Mouse (Mus musculus): ENCODE measurements at regions not wholly inside any gene's neighbourhood (a gene's known extent, or its start where the extent isn't known, plus 50 kb on each side); places are given as distances from the start of the nearest gene placed in this dataset.

GRCm38 (mm10) chr10:97397896-97398295, 81.5 kb upstream of the Dcn start:
- no peak overlapping the region for H3K27ac ChIP-seq
- H3K4me1 ChIP-seq (replicated peaks; ENCODE audit: control insufficient read depth in 2 of 2, insufficient read depth in 2 of 2, low read length in 1 of 2) = no peaks in the 10 kb centered on the region
- H3K4me3 ChIP-seq (ENCODE audit: insufficient read depth in 1 of 2, low read depth in 2 of 2, low read length in 2 of 2) = no peak overlapping the region
- WGBS (ENCODE audit: insufficient replicate concordance) = 34% methylated on average over 2 of the region's 2 CpGs
- H3K9ac ChIP-seq (replicated peaks) = no peak overlapping the region
- no peaks in the 10 kb centered on the region for H3K9me3 ChIP-seq (ENCODE audit: control insufficient read depth, low read length)
- no peaks in the 10 kb centered on the region for H3K36me3 ChIP-seq (replicated peaks; ENCODE audit: control insufficient read depth, insufficient read depth, low read depth)
- DNase-seq (ENCODE audit: low read depth in 3 of 3, low spot score in 3 of 3) (no peak), ATAC-seq (ENCODE audit: insufficient read depth) (no peak)
- H3K27me3 ChIP-seq (ENCODE audit: control insufficient read depth, insufficient read depth, low read length) = no peaks in the 10 kb centered on the region
- TF ChIP-seq CTCF (IDR thresholded peaks at IDR 0.05; ENCODE audit: low read depth) (no peak), EP300 (IDR thresholded peaks at IDR 0.05; ENCODE audit: low read depth) (no peak)
- no peak overlapping the region for H3K4me2 ChIP-seq (ENCODE audit: low read depth)

- no peak for ATAC-seq (ENCODE audit: insufficient read depth)
Observed at GRCm38 (mm10) chr10:97402524-97402923, 76.9 kb upstream of the Dcn start.

GRCm38 (mm10) chr10:97404076-97404787, 75.2 kb upstream of the Dcn start:
- Histone ChIP-seq H3K4me1 (replicated peaks; ENCODE audit: control insufficient read depth in 2 of 2, insufficient read depth in 2 of 2, low read length in 1 of 2) (no peaks in the 10 kb centered on the region), H3K9ac (replicated peaks) (no peak overlapping the region), H3K27me3 (ENCODE audit: control insufficient read depth, insufficient read depth, low read length) (no peaks in the 10 kb centered on the region), H3K27ac (no peak overlapping the region), H3K4me3 (ENCODE audit: insufficient read depth in 1 of 2, low read depth in 2 of 2, low read length in 2 of 2) (no peak overlapping the region), H3K9me3 (ENCODE audit: control insufficient read depth, low read length) (no peaks in the 10 kb centered on the region), H3K36me3 (replicated peaks; ENCODE audit: control insufficient read depth, insufficient read depth, low read depth) (no peaks in the 10 kb centered on the region), H3K4me2 (ENCODE audit: low read depth) (no peak overlapping the region)
- ATAC-seq (ENCODE audit: insufficient read depth) (no peak), DNase-seq (ENCODE audit: low read depth in 3 of 3, low spot score in 3 of 3) (no peak)
- 34% methylated on average over 2 of the region's 2 CpGs for WGBS (ENCODE audit: insufficient replicate concordance)
- TF ChIP-seq CTCF (IDR thresholded peaks at IDR 0.05; ENCODE audit: low read depth) (no peak), EP300 (IDR thresholded peaks at IDR 0.05; ENCODE audit: low read depth) (no peak)

More at GRCm38 (mm10) chr10:97402524-97402923, 76.9 kb upstream of the Dcn start:
- H3K27me3 ChIP-seq (ENCODE audit: control insufficient read depth, insufficient read depth, low read length) = no peaks in the 10 kb centered on the region
- no peaks in the 10 kb centered on the region for H3K4me1 ChIP-seq (replicated peaks; ENCODE audit: control insufficient read depth in 2 of 2, insufficient read depth in 2 of 2, low read length in 1 of 2)
- WGBS (ENCODE audit: insufficient replicate concordance) = 51% methylated on average over 2 of the region's 2 CpGs
- TF ChIP-seq EP300 (IDR thresholded peaks at IDR 0.05; ENCODE audit: low read depth) (no peak), CTCF (IDR thresholded peaks at IDR 0.05; ENCODE audit: low read depth) (no peak)
- H3K9ac ChIP-seq (replicated peaks) = no peak overlapping the region
- no peak overlapping the region for H3K27ac ChIP-seq
- H3K4me2 ChIP-seq (ENCODE audit: low read depth) = no peak overlapping the region
- H3K4me3 ChIP-seq (ENCODE audit: insufficient read depth in 1 of 2, low read depth in 2 of 2, low read length in 2 of 2) = no peak overlapping the region
- no peaks in the 10 kb centered on the region for H3K9me3 ChIP-seq (ENCODE audit: control insufficient read depth, low read length)
- DNase-seq (ENCODE audit: low read depth in 3 of 3, low spot score in 3 of 3) = no peak
- H3K36me3 ChIP-seq (replicated peaks; ENCODE audit: control insufficient read depth, insufficient read depth, low read depth) = no peaks in the 10 kb centered on the region

- H3K36me3 ChIP-seq (replicated peaks; ENCODE audit: control insufficient read depth, insufficient read depth, low read depth) = no peaks in the 10 kb centered on the region
- ATAC-seq (ENCODE audit: insufficient read depth) (no peak), DNase-seq (ENCODE audit: low read depth in 3 of 3, low spot score in 3 of 3) (no peak)
- H3K4me2 ChIP-seq (ENCODE audit: low read depth) = no peak overlapping the region
- no peaks in the 10 kb centered on the region for H3K4me1 ChIP-seq (replicated peaks; ENCODE audit: control insufficient read depth in 2 of 2, insufficient read depth in 2 of 2, low read length in 1 of 2)
- H3K4me3 ChIP-seq (ENCODE audit: insufficient read depth in 1 of 2, low read depth in 2 of 2, low read length in 2 of 2) = no peak overlapping the region
- no peaks in the 10 kb centered on the region for H3K27me3 ChIP-seq (ENCODE audit: control insufficient read depth, insufficient read depth, low read length)
- no peak overlapping the region for H3K9ac ChIP-seq (replicated peaks)
- no peak for TF ChIP-seq EP300 (IDR thresholded peaks at IDR 0.05; ENCODE audit: low read depth)
- TF ChIP-seq CTCF (IDR thresholded peaks at IDR 0.05; ENCODE audit: low read depth) = no peak
- H3K27ac ChIP-seq = no peak overlapping the region
- WGBS (ENCODE audit: insufficient replicate concordance) = 21% methylated on average over 1 of the region's 1 CpGs
- H3K9me3 ChIP-seq (ENCODE audit: control insufficient read depth, low read length) = no peaks in the 10 kb centered on the region
Observed at GRCm38 (mm10) chr10:97409181-97409581, 70.2 kb upstream of the Dcn start.

GRCm38 (mm10) chr10:97409909-97410308, 69.5 kb upstream of the Dcn start:
- Histone ChIP-seq H3K4me2 (ENCODE audit: low read depth) (no peak overlapping the region), H3K27ac (no peak overlapping the region), H3K36me3 (replicated peaks; ENCODE audit: control insufficient read depth, insufficient read depth, low read depth) (no peaks in the 10 kb centered on the region), H3K4me3 (ENCODE audit: insufficient read depth in 1 of 2, low read depth in 2 of 2, low read length in 2 of 2) (no peak overlapping the region), H3K27me3 (ENCODE audit: control insufficient read depth, insufficient read depth, low read length) (no peaks in the 10 kb centered on the region), H3K9me3 (ENCODE audit: control insufficient read depth, low read length) (no peaks in the 10 kb centered on the region), H3K9ac (replicated peaks) (no peak overlapping the region), H3K4me1 (replicated peaks; ENCODE audit: control insufficient read depth in 2 of 2, insufficient read depth in 2 of 2, low read length in 1 of 2) (no peaks in the 10 kb centered on the region)
- 24% methylated on average over 1 of the region's 1 CpGs for WGBS (ENCODE audit: insufficient replicate concordance)
- no peak for DNase-seq (ENCODE audit: low read depth in 3 of 3, low spot score in 3 of 3)
- TF ChIP-seq CTCF (IDR thresholded peaks at IDR 0.05; ENCODE audit: low read depth) = no peak
- TF ChIP-seq EP300 (IDR thresholded peaks at IDR 0.05; ENCODE audit: low read depth) = no peak
- ATAC-seq (ENCODE audit: insufficient read depth) = no peak

Measured in liver, embryonic 14.5 days (tissue).